Mouse (Mus musculus) left cerebral cortex, adult 11 months (tissue): ENCODE data around the gene Wdr73.

Source experiments
- DNase-seq: peaks from one replicate; pipeline ENCODE4 v3.0.0; 2022; ENCODE audit warnings: low spot score

The Wdr73 gene

DNA sequence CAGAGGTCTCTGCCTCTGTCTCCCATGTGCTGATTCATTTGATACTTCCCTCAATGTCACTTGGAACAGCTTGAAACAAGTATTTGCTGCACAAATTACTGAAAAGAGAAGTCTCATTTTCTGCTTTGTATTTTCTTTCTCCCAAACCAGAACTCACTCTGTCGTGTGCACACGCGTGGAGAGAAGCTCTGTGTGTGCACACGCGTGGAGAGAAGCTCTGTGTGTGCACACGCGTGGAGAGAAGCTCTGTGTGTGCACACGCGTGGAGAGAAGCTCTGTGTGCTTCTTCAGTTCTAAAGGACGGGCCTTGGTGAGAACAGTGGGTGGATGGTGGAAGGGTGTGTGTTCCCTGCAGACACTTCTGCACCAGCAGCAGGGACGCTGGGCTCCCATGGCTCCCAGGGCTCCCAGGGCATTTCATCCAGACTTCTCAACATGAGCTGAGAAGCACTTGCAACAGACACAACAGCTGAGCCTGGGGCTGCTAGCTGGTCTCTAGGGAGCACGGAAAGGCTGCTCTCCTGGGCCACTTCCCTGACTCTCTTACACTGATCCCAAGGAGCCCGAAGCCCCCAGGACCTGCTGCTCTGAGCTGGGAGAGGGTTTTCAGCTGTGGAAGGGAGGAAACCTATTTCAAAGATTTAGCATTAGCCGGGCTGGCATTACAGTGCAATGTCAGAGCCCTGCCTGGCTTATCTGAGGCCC lies 6.1 kb downstream of the Wdr73 start:
- DNase-seq, result no peak

DNA sequence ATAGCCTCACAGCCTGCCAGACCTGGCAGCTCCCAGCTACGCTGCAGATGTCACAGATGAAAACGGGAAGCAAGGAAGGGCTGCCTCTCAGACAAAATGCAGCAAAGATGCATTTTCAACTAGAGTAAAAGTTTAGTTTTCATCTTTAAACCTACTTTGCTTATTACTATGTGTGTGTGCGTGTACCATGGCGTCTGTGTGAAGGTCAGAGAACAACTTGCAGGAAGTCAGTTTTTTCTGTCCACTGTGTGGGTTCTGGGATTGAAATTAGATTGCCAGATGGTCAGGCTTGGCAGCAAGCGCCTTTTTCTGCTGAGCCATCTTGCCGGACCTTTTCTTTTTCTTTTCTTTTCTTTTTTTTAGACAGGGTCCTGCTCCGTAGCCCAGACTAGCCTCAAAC lies 6.9 kb downstream of the Wdr73 start:
- DNase-seq, result no peak

DNA sequence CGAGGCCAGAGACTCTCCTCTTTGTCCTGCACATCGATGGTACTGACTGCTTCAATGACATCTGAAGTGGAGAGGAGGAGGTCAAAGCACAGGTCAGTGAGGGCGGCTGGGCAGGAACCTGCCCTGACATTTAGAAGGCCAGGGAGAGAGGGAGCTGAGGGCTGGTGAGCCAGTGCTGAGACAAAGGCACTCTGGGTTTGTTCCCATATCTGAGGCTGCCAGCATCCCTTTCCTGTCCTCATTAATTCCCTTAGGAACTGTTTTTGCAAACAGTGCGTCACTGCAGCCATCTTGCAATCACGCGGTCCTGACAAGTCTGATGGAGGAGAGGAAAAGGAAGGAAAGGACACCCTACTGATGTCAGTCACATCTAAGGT lies 7.3 kb downstream of the Wdr73 start:
- no peak for DNase-seq

DNA sequence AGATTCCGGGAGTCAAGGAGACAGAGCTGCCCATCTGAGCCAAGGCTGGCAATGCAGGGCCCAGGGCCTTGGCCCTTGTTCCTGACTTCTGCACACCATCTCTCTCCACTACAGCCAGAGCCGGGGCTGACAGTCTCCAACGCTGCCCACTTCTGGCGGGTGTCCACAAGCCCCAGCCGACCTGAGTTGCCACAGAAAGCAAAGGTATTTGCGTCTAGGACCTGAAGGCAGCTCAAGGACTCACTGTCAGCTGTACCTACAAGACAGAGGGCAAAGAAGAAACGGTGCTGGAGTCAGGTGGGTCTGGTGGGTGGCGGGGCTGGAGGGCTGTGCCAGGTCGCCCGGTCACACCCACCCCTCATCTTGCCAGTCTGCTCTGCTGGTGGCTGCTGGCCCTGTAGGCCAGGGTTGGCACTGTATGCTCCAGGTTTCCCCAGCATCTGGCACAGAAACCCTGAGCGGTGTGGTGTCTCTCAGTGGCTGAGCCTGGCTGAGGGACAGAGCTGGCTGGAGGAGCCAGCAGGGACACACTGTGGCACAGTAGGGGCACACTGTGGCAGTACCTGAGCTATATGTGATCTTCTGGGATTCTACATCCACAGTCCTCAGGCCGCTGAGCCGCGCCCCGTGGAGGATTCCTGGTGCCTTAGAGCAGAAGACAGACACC lies 7.8 kb downstream of the Wdr73 start:
- DNase-seq, result no peak

DNA sequence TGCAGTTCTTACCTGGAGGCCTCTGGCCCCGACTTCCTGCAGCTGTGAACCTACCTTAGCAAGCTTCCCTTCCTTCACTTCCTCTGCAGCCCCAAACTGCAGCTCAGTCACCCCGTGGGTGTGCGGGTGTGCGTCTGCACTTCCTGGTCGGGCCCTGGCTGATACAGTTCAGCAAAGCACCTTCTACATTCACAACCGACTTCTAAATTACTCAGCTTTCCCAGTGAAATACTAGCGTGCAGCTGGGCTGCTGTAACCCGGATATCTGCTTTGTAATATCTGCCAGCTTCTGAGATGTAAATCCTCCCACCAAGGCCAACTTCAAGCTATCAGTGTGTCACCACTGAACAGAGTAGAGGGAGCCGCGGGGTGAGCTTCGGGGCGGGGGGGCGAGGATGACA lies 11.2 kb downstream of the Wdr73 start:
- no peak for DNase-seq

DNA sequence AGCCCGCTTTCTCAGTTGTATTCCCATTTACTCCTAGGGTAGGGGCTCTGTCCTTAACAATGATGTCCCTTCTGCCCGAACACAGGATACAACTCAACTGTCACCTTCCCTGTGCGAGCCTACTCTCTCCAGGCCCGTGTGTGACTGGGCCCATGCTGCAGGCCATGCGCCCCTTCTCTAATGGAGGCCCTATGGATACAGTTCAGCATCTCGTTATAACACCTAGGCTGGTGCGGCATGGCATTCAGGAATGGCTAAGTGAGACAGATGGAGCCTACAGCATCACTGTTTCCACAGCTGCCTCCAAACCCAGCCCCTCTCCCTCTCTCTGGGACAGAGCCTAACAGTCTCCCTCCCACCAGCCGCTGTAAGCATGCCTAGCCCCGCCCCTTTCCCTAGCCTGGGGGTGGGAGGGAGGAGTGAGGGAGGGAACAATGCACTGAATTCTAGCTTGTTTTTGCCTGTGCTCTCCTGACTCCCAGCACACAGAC lies 12.0 kb downstream of the Wdr73 start:
- DNase-seq, result no peak

DNA sequence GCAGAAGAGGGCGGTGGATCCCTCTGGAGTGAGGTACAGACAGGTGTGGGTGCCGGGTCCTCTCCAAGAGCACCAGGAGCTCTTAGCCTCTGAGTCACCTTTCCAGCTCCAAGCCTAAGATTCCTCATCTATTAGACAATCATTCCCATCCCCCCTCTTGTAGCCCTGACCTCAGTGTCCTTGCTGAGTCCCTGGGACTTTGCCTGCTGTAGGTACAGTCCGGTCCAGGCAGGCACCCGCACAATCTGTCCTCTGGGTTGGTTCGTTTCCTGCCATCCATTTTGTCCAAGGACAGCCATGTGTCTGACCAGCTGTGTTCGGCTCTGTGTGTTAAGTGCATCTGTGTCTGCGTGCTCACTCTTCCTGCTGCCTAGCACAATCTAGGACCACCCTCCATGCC lies 12.5 kb downstream of the Wdr73 start:
- DNase-seq, result no peak

DNA sequence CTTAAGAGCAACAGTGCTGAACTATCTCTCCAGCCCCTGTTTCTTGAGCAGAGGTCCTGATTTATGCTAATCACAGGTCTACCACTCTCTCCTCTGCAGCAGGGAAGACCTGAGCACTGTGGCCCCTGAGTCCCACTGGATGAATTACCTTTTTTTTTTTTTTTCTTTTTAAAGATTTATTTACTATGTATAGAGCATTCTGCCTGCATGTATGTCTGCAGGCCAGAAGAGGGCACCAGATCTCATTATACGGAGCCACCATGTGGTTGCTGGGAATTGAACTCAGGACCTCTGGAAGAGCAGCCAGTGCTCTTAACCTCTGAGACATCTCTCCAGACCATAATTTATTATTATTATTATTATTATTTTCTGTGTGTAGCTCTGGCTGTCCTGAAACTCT lies 15.4 kb downstream of the Wdr73 start:
- no peak for DNase-seq

DNA sequence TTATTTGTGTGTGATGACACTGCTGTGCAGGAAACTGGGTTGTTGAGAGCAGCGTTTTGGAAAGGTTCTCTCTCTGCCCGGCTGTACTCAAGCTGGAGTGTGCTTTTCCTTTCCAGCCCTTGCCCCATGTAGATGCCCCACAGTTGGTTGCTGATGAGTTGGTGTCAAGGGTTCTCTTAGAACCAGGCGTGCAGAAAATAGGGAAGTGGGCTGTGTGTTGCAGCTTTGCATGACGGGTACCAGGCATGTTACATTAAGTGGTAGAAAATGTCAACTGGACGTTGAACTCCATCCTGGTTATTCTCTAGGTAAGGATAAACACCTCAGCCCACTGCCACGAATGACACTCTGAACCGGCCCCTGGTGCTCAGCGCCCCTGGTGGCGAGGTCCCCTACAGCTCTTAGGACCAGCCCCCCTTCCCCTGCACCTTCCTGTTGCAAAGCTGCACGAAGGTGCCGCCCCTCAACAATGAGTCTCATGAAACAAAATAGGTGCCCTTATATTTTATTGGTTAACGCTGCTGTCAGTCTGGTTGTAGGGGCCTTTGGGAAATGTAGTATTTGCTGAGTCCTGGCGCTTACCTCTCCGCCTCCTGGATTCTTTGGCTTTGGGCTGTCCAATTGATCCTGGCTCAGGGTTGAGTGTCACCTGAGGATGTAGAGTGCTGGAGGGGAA lies 18.1 kb downstream of the Wdr73 start:
- peak; percentile 79 for DNase-seq

DNA sequence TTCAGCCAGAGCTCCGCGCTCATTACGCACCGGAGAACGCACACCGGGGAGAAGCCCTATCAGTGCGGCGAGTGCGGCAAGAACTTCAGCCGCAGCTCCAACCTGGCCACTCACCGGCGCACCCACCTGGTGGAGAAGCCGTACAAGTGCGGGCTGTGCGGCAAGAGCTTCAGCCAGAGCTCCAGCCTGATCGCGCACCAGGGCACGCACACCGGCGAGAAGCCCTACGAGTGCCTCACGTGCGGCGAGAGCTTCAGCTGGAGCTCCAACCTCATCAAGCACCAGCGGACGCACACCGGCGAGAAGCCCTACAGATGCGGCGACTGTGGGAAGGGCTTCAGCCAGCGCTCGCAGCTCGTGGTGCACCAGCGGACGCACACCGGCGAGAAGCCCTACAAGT lies 25.3 kb downstream of the Wdr73 start:
- DNase-seq, result no peak

DNA sequence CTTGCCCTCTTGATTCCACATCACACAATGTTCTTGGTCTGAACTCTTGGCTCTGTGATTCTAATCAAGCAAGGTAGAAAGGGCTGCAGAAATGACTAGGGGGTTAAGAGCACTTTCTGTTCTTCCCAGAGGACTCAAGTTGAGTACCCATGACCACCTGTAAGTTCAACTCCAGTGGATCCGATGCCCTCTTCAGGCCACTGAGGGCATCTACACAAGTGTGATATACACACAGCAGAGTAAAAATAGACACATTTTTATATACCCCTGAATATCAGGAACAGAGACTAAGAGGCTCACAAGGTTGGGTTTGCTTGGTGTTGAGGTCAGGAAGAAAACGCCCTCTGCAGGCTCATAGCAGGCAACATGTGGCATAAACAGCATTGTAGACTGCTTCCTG lies 27.4 kb downstream of the Wdr73 start:
- no peak for DNase-seq

DNA sequence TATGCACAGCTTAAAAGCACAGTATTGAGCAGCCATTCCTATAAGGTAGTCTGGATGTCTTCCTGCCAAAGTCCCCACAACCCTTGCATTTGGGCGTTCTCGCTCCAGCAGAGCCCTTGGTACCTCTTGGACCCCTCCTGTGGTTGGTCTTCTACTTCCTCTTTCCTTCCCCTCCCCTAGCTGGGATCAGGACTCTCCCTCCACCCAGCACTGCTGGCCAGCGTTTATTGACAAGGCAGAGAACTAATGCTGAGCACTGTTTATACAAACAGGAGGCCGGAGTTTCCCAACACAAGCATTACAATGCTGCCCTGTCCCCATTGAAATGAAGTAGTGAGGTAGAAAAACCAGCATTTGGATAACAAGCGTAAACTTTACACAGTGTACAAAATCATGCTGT lies 28.0 kb downstream of the Wdr73 start:
- DNase-seq, result no peak

DNA sequence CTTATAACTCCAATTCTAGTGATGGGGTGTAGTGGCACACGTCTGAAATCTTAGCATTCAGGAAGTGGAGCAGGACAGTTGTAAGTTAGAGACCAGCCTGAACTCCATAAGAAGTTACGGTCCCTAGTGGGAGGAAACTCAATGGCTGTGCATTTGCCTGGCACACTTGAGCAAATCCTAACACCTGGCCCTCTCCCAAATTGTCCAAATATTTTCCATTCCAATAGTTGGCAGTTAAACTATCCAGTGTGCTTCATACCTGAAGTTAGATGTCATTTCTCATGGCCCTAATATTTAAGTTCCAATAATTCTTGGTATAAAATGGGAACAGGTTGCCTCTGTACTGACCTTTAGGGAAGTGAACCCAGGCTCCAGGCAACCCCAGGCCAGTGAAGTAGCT lies 32.4 kb downstream of the Wdr73 start:
- DNase-seq, result no peak

DNA sequence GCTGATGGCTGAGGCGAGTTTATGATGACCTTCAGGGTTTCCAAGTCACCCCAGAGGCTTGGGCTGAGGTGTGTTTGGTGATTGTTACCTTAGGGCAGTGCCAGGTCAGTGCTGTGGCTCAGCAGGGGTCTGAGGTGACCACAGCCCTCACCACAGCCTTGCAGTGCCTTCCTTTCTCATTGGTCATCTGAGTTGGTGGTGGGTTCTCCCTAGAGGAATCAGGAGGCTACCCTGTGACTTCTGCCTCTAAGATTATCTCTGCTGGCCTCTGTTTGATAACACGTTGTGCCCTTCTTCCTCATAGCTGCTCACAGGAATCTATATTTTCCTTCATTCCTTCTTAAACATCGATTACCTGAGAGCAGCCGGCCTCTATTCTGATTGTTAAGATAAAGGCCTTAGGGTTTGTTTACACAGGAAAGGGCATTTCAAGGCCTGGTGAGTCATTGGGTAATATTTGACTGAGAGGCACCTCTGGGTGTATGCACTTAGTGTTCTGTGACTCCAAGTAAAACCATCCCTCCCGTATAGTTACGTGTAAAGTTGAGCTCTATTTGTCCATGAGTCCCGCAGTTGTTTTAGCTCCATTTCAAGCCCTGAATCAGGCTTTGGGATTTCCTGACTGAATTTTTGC lies 34.4 kb downstream of the Wdr73 start:
- no peak for DNase-seq

DNA sequence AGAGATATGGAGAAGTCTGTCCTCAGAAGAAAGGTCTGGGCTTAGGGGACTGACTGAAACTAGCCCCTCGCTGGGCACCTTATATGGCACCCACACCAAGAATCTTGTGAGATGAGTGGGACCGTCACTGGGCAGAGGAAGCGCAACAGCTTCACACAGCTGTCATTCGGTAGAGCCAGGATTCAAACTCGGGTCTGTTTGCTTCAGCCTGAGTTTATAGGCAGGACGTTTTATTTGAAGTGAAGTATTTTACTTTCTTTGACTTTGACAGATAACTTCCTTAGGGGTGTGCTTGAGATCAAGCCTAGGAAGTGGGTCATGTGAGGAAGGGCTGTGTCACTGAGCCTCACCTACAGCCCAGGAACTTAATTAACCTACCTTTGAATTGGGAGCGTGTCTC lies 35.5 kb downstream of the Wdr73 start:
- no peak for DNase-seq

DNA sequence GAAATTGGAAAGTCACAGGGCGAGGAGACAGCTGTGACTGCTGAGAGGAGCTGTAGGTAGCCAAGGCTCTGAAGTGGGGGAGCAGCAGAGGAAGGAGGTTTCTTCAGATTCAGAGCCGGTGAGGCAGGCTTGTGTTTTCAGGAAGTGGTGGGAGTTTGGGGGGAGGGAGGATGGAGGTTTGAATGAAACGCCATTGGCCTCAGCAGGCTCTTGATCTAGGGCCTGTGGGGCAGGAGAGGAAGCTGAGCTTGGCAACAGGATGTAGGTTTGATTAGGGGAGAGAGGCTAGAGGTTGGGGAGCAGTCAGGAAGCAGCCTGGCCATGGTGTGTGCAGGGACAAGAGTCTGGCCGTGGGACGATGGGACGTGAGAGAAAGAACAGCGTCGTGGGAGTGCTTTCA lies 36.2 kb downstream of the Wdr73 start:
- DNase-seq, result no peak

DNA sequence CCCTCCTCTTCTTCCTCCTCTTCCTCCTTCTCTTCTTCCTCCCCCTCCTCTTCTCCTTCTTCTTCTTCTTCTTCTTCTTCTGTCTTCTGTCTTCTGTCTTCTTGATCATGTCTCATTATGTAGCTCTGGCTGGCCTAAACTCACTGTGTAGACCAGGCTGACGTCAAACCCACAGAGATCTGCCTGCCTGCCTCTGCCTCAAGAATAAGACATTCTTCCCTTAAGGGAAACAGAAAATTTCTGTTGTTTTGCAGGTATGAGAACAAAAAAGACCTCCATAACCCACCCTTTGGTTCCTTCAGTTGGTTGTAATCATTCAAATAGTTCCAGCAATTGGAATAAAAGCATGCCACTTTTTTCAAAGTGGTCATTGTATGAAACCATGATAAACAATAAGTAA lies 36.9 kb downstream of the Wdr73 start:
- DNase-seq, result no peak

DNA sequence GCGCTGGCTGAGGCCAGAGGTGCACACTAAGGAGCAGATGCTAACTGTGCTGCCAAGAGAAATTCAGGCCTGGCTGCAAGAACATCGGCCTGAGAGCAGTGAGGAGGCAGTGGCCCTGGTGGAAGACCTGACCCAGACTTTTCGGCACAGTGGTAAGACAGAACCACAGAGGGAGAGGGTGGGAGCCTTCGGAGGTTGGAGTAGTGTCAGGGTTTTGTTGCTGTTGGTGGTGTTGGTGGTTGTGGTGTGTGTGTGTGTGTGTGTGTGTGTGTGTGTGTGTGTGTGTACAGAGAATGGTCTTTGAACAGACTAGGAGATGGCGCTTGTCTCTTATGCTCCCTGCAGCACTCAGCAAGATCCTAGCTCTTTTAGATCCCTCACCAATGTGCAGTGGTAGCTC lies 37.5 kb downstream of the Wdr73 start:
- DNase-seq, result no peak

DNA sequence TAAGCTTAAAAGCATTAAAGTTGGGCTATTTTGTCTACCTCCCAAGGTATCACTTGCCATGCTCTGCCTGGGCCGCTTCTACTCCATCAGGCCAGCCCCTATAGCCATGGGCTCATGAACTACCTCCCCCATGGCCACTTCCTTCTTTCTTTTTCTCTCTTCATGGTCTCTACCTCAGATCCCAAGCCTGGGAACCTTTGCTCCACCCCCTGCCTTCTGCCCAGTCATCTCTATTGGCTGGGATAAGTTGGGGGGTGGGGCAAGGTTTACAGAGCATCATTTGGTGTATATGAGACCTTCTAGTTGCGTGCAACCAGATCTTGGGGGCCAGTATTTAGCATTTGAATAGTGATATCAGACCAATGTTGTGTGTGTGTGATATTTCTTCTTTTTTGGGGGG lies 38.6 kb downstream of the Wdr73 start:
- DNase-seq, result no peak

DNA sequence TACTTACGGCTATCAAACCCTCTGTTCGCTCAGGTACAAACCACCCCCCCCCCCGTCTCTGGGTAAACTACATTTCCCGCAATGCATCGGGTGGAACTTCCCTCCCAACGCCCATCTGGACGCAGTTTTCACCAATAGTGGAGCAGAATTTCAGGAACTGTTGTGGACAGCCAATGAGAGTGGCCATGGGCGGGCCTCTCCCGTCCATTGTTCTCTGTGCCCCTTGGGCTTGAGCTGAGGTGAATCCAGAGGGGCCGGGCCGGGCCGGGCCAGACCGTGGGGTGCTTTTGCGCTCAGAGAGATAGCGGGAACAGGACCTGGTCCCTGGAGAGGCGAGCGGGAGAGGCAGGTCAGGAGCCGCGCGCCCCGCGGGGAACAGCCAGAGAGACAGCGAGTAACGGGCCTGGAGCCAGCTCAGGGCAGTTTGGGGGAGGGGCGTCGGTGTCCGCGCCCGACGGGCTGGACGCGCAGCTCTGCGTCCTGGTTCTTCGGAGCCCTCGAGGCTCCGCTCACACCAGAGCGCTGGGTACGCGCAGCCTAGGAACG lies 40.3 kb downstream of the Wdr73 start, which contains the start of gene Zscan2:
Gene Zscan2 (plus strand): TSS at position 192 of the 546 bp plus-strand sequence.
- peak; percentile 89 for DNase-seq

DNA sequence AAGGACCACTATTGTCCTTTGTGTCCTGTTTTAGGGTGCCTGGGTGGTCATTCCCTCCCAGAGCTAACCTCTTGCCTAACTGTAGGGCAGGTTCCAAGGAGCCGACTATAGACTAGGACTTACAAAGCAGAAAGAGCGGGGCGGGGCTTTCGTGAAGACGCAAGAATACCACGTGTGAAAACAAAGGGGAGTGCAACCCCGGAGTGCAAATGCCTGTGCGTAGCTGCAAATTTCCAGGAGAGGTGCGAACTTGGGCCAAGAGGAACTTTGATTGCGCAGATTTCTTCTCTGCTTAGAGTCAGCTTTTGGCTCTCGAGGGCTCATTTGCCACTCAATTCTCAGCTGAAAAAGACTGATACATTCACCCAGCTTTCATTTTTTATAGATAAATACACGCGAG lies 40.8 kb downstream of the Wdr73 start:
- DNase-seq, result no peak

DNA sequence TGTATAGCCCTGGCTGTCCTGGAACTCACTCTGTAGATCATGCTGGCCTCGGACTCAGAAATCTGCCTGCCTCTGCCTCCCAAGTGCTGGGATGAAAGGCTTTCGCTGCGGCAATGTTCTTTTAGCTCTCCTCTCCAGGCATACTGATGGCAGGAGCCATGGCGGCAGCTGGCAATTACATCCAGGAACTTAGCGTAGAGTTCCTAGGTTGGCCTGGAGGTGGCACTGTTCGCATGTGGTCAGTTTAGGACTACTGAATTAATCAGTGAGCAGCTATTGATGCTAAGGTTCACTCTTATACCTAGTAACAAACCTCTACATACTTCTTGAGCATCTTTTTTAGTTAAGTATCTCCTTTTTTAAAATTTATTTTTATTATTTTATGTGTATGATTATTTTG lies 43.9 kb downstream of the Wdr73 start:
- peak; percentile 70 for DNase-seq

DNA sequence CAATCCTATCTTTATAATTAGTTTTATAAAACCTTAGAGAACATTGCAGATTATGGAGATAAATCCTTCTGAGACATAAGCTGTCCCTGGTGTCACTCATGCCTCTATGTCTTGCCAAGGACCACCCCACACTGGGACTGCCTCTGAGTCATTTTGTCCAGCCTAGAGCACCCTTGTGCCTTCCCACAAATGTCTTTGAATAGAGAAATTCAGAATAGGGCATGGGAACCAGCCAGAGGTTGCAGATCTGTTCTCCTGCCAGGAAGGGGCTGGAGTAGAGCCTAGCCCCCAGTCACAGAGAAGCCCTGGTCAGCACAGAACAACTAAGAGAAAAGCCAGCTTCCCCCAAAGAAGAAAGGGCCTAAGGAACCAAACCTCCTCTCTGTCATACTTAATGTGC lies 45.8 kb downstream of the Wdr73 start:
- no peak for DNase-seq
